Mouse (Mus musculus) embryonic facial prominence, embryonic 11.5 days (tissue): ENCODE measurements around the gene Lhpp. TPM values are rescaled to one million over a fixed set of nuclear protein-coding genes. Genes with fewer than 3 reads are reported as not detected.
A peak's percentile ranks its signal among the peaks of the same experiment; 100 is the strongest.

Experiments used
- ATAC-seq: fragments of 200-750 bp; cut with Nextera tagmentation; replicated peaks from 2 replicates; pipeline ENCODE4 v1.8.0; 2017; ENCODE audit warnings: low read depth; ENCODE audit not compliant: insufficient number of reproducible peaks, low FRiP score, low TSS enrichment
- DNase-seq: peaks from one replicate; pipeline ENCODE4 v3.0.0-alpha.2; 2015; ENCODE audit warnings: low spot score
- H3K27ac ChIP-seq: fragments of 300-500 bp; sonication (generic); replicated peaks from 2 replicates; pipeline ENCODE4 v1.5.1; 2014; ENCODE audit warnings: mild to moderate bottlenecking, low read depth, low read length, control low read depth
- H3K27me3 ChIP-seq: fragments of 300-500 bp; sonication (generic); 2 replicates; pipeline ENCODE4 v1.6.1; 2014; ENCODE audit warnings: mild to moderate bottlenecking, low read length, moderate library complexity, mixed read lengths; ENCODE audit not compliant: control insufficient read depth, insufficient read depth
- H3K36me3 ChIP-seq: fragments of 300-500 bp; sonication (generic); replicated peaks from 2 replicates; pipeline ENCODE4 v1.6.1; 2014; ENCODE audit warnings: low read depth, mild to moderate bottlenecking, low read length, moderate library complexity, mixed read lengths; ENCODE audit not compliant: control insufficient read depth, insufficient read depth
- H3K4me1 ChIP-seq: fragments of 300-500 bp; sonication (generic); 2 replicates; pipeline ENCODE4 v1.6.1; 2014; ENCODE audit warnings: low read length, mixed read lengths; ENCODE audit not compliant: control insufficient read depth, insufficient read depth
- H3K4me2 ChIP-seq: fragments of 300-500 bp; sonication (generic); 2 replicates; pipeline ENCODE4 v1.6.1; 2014; ENCODE audit warnings: low read depth, mild to moderate bottlenecking, control low read depth, low read length, moderate library complexity
- H3K4me3 ChIP-seq: fragments of 300-500 bp; sonication (generic); 2 replicates; pipeline ENCODE4 v1.5.1; 2014; ENCODE audit warnings: low read depth, low read length, control low read depth
- H3K9ac ChIP-seq: fragments of 300-500 bp; sonication (generic); replicated peaks from 2 replicates; pipeline ENCODE4 v1.6.1; 2014; ENCODE audit warnings: mild to moderate bottlenecking, control low read depth, low read length
- H3K9me3 ChIP-seq: fragments of 300-500 bp; sonication (generic); replicated peaks from 2 replicates; pipeline ENCODE4 v1.6.1; 2016; ENCODE audit warnings: mild to moderate bottlenecking, low read length, inconsistent platforms, mixed read lengths; ENCODE audit not compliant: control insufficient read depth
- WGBS: fragments of 180-500 bp; shearing (Covaris S2); extraction: QIAGEN DNeasy Blood & Tissue Kit; methylation state at CpG from one replicate; pipeline ENCODE4 v1.1.7; 2014; 5-methylcytosine and 5-hydroxymethylcytosine counted together
- polyA plus RNA-seq: library from polyadenylated mRNA; unstranded; fragments of >200 nt; fragmentation: Nextera tagmentation; extraction: Ambion mirVana; gene quantifications from 2 replicates; pipeline ENCODE4 v1.2.1, GENCODE M21; 2014

The Lhpp gene
- polyA plus RNA-seq, 1 experiment from 2014 or later: 15.5 TPM

DNA sequence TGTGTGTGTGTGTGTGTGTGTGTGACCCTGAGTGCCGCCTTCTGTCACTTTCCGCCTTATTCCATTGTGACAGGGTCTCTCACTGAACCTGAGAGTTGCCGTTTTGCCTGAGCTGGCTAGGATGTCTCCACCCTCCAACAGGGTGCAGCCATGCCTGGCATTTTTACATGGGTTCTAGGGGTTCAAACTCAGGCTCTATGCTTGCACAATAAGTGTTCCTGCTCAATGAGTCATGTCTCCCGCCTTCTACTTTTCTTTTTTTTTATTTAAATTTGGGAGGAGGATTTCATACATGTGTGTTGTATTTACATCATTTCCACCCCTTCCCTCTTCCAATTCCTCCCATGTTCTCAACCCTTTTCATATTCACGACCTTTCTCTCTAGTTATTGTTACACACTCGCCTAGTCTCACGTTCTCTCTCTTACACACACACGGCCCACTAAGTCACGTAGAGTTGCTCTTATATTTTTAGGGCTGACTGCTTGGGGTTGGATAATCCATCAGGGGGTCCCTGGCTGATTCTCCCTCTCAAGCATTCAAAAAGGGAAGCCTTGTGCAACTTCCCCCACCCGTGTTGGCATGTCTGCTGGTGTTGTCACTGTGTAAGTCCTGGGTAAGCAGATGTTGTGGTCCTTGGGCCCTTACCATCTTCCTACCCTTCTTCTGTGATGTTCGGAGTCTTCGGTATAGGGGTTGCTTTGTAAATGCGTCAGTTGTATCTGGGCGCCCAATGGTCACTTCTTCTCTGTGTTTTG, 80.5 kb downstream of the Lhpp start:
- H3K27ac ChIP-seq: no peak overlapping the region
- WGBS: 87% methylated on average over 14 of the region's 14 CpGs
- H3K36me3 ChIP-seq: no peaks in the 10 kb centered on the region
- no peak overlapping the region for H3K4me2 ChIP-seq
- H3K4me3 ChIP-seq: no peak overlapping the region
- H3K4me1 ChIP-seq: no peaks in the 10 kb centered on the region; the same call in 1 of the 2 replicates
- H3K27me3 ChIP-seq: no peaks in the 10 kb centered on the region
- H3K9me3 ChIP-seq: no peaks in the 10 kb centered on the region
- DNase-seq (no peak), ATAC-seq (no peak)
- no peak overlapping the region for H3K9ac ChIP-seq

DNA sequence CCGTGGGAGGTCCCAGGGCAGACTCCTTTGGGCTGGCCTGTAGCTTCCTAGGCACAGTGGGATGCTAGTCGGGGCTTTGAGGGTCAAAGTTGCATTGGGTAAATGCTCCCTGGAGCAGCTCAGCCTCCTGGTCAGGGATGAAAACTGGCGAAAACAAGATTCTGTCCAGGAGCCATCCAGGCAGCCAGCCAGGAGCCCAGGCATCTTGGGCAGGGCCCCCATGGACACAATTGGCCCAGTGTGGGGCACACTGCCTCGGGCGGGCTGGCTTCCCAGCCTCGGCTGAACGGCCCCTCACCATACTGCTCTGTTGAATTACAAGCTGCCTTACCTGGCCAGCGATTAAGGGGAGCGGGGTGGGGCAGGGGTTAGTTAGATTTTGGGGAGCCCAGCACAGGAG, 82.3 kb downstream of the Lhpp start:
- ATAC-seq: no peak
- H3K4me1 ChIP-seq: no peaks in the 10 kb centered on the region; the same call in 1 of the 2 replicates

GRCm38 (mm10) chr7:132693561-132693960, 83.1 kb downstream of the Lhpp start:
- Histone ChIP-seq H3K9ac (no peak overlapping the region), H3K27ac (no peak overlapping the region), H3K9me3 (no peaks in the 10 kb centered on the region), H3K36me3 (no peaks in the 10 kb centered on the region), H3K4me1 (no peaks in the 10 kb centered on the region; the same call in 1 of the 2 replicates), H3K27me3 (no peaks in the 10 kb centered on the region), H3K4me2 (no peak overlapping the region), H3K4me3 (no peak overlapping the region)
- ATAC-seq: no peak
- 85% methylated on average over 2 of the region's 2 CpGs for WGBS
- no peak for DNase-seq

More for the DNA sequence above, 82.3 kb downstream of the Lhpp start:
- Histone ChIP-seq H3K4me2 (no peak overlapping the region), H3K27me3 (no peaks in the 10 kb centered on the region), H3K9ac (no peak overlapping the region), H3K36me3 (no peaks in the 10 kb centered on the region), H3K27ac (no peak overlapping the region), H3K4me3 (no peak overlapping the region), H3K9me3 (no peaks in the 10 kb centered on the region)
- 55% methylated on average over 9 of the region's 9 CpGs for WGBS
- no peak for DNase-seq

GRCm38 (mm10) chr7:132697258-132697796, 86.9 kb downstream of the Lhpp start:
- ATAC-seq: no peak
- Histone ChIP-seq H3K4me3 (no peak overlapping the region), H3K4me2 (no peak overlapping the region), H3K36me3 (no peaks in the 10 kb centered on the region), H3K9ac (no peak overlapping the region), H3K4me1 (no peaks in the 10 kb centered on the region), H3K27me3 (no peaks in the 10 kb centered on the region), H3K27ac (no peak overlapping the region), H3K9me3 (no peaks in the 10 kb centered on the region)
- 81% methylated on average over 8 of the region's 8 CpGs for WGBS
- DNase-seq: no peak

GRCm38 (mm10) chr7:132698737-132699136, 88.3 kb downstream of the Lhpp start:
- Histone ChIP-seq H3K27ac (no peak overlapping the region), H3K9ac (no peak overlapping the region), H3K4me1 (no peaks in the 10 kb centered on the region), H3K36me3 (no peaks in the 10 kb centered on the region), H3K4me3 (no peak overlapping the region), H3K4me2 (no peak overlapping the region), H3K9me3 (no peaks in the 10 kb centered on the region), H3K27me3 (no peaks in the 10 kb centered on the region)
- no peak for DNase-seq
- WGBS: 79% methylated on average over 4 of the region's 4 CpGs
- ATAC-seq: no peak

DNA sequence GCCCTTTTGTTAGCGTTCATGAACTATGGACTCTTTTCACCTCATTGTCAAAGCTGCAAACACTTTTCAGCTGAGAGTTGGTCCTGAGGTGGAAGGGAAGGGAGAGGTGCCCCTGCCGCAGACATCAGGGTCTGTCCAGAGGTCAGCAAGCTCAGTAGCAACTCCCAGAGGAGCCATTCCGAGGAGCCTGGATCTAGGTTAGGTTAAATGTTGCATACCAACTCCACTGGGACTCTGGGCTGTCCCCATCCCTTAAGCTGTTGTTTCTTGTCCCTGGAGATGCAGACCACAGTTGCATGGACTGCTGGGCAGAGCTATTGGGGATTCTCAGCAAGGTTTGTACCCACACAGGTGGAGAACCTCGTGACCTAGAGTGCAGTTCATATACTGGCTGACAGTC, 88.7 kb downstream of the Lhpp start:
- no peak for ATAC-seq

GRCm38 (mm10) chr7:132699639-132700038, 89.2 kb downstream of the Lhpp start:
- Histone ChIP-seq H3K9ac (no peak overlapping the region), H3K36me3 (no peaks in the 10 kb centered on the region; the same call in 1 of the 2 replicates), H3K4me2 (no peak overlapping the region), H3K4me3 (no peak overlapping the region), H3K27ac (no peak overlapping the region), H3K4me1 (no peaks in the 10 kb centered on the region), H3K27me3 (no peaks in the 10 kb centered on the region), H3K9me3 (no peaks in the 10 kb centered on the region)
- no peak for DNase-seq
- ATAC-seq: no peak

More for the DNA sequence above, 88.7 kb downstream of the Lhpp start:
- WGBS: 57% methylated on average over 4 of the region's 4 CpGs
- H3K27me3 ChIP-seq: no peaks in the 10 kb centered on the region
- no peak overlapping the region for H3K4me2 ChIP-seq
- H3K27ac ChIP-seq: no peak overlapping the region
- no peaks in the 10 kb centered on the region for H3K36me3 ChIP-seq
- H3K4me1 ChIP-seq: no peaks in the 10 kb centered on the region
- no peak overlapping the region for H3K4me3 ChIP-seq
- no peak overlapping the region for H3K9ac ChIP-seq
- H3K9me3 ChIP-seq: no peaks in the 10 kb centered on the region
- no peak for DNase-seq

DNA sequence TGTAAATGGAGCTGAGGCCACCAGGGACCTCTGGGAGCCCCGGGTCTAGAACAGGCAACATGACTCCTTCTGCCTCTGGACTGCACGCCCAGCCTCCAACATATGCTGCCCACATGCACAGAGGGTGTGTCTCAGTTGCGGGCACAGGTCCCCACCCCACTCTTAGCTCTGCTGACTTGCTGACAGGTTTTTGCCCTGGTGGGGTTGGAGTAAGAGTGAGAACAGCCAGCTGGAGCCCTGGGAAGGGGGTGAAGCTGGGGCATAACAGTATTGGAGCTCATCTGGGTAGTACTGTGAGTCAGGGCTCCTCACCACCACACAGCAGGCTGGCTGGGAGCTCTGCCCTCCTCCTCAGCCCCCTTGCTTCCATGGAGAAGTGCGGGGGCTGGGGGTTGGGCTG, 89.7 kb downstream of the Lhpp start:
- H3K9me3 ChIP-seq: no peaks in the 10 kb centered on the region
- H3K4me2 ChIP-seq: no peak overlapping the region
- no peaks in the 10 kb centered on the region for H3K27me3 ChIP-seq
- no peak overlapping the region for H3K4me3 ChIP-seq
- no peaks in the 10 kb centered on the region; the same call in 1 of the 2 replicates for H3K36me3 ChIP-seq
- H3K4me1 ChIP-seq: no peaks in the 10 kb centered on the region
- H3K9ac ChIP-seq: no peak overlapping the region
- peak; percentile 42 for ATAC-seq
- no peak for DNase-seq
- 60% methylated on average over 4 of the region's 4 CpGs for WGBS
- no peak overlapping the region for H3K27ac ChIP-seq
